Mouse (Mus musculus) naive thymus-derived CD4-positive, alpha-beta T cell, adult 5 months (primary cell): ENCODE data around the gene Zfp36l2. TPM values are rescaled to one million over a fixed set of nuclear protein-coding genes. Genes with fewer than 3 reads are reported as not detected.

Source experiments
- polyA plus RNA-seq: library from polyadenylated mRNA; unstranded; fragments of 100-300 nt; shearing (Covaris generic); gene quantifications from one replicate; pipeline ENCODE4 v1.2.1, GENCODE M21; 2017

The Zfp36l2 gene
- 474 TPM for polyA plus RNA-seq

GRCm38 (mm10) chr17:84187727-84188373 is at the start of gene Zfp36l2:
Zfp36l2 (minus strand) TSS chr17:84187947.

